Mouse (Mus musculus) limb, embryonic 11.5 days (tissue): ENCODE data around the gene Zfp853. TPM values are rescaled to one million over a fixed set of nuclear protein-coding genes. Genes with fewer than 3 reads are reported as not detected.
A peak's percentile ranks its signal among the peaks of the same experiment; 100 is the strongest.

Source experiments
- ATAC-seq: fragments of 200-750 bp; cut with Nextera tagmentation; 2 replicates; pipeline ENCODE4 v1.8.0; 2017; ENCODE audit warnings: low read depth; ENCODE audit not compliant: insufficient number of reproducible peaks, low FRiP score, low TSS enrichment
- DNase-seq: peaks from one replicate; pipeline ENCODE4 v3.0.0-alpha.2; 2015; ENCODE audit warnings: low spot score
- H3K27ac ChIP-seq: fragments of 300-500 bp; sonication (generic); replicated peaks from 2 replicates; pipeline ENCODE4 v1.5.1; 2014; ENCODE audit warnings: low read depth, mild to moderate bottlenecking, low read length
- H3K27me3 ChIP-seq: fragments of 300-500 bp; sonication (generic); 2 replicates; pipeline ENCODE4 v1.6.1; 2014; ENCODE audit warnings: mild to moderate bottlenecking, low read length, mixed read lengths; ENCODE audit not compliant: control insufficient read depth, insufficient read depth
- H3K36me3 ChIP-seq: fragments of 300-500 bp; sonication (generic); 2 replicates; pipeline ENCODE4 v1.6.1; 2014; ENCODE audit warnings: mild to moderate bottlenecking, low read length, moderate library complexity, mixed read lengths; ENCODE audit not compliant: control insufficient read depth, insufficient read depth
- H3K4me1 ChIP-seq: fragments of 300-500 bp; sonication (generic); 2 replicates; pipeline ENCODE4 v1.6.1; 2014; ENCODE audit warnings: low read length, mixed read lengths; ENCODE audit not compliant: control insufficient read depth, insufficient read depth
- H3K4me2 ChIP-seq: fragments of 300-500 bp; sonication (generic); 2 replicates; pipeline ENCODE4 v1.6.1; 2014; ENCODE audit warnings: low read depth, mild to moderate bottlenecking, moderate library complexity; ENCODE audit not compliant: severe bottlenecking
- H3K4me3 ChIP-seq: fragments of 300-500 bp; sonication (generic); 2 replicates; pipeline ENCODE4 v1.5.1; 2014; ENCODE audit warnings: low read depth, low read length
- H3K9ac ChIP-seq: fragments of 300-500 bp; sonication (generic); 2 replicates; pipeline ENCODE4 v1.6.1; 2014; ENCODE audit warnings: mild to moderate bottlenecking, low read length
- H3K9me3 ChIP-seq: fragments of 300-500 bp; sonication (generic); 2 replicates; pipeline ENCODE4 v1.6.1; 2016; ENCODE audit warnings: low read length; ENCODE audit not compliant: control insufficient read depth
- WGBS: fragments of 180-500 bp; shearing (Covaris S2); extraction: QIAGEN DNeasy Blood & Tissue Kit; methylation state at CpG from one replicate; pipeline ENCODE4 v1.1.7; 2014; 5-methylcytosine and 5-hydroxymethylcytosine counted together
- polyA plus RNA-seq: library from polyadenylated mRNA; unstranded; fragments of >200 nt; fragmentation: Nextera tagmentation; extraction: Ambion mirVana; gene quantifications from 2 replicates; pipeline ENCODE4 v1.2.1, GENCODE M21; 2014

Zfp853 gene
- polyA plus RNA-seq = 0.08 TPM in 1 of 2 replicates, not detected in the other

DNA sequence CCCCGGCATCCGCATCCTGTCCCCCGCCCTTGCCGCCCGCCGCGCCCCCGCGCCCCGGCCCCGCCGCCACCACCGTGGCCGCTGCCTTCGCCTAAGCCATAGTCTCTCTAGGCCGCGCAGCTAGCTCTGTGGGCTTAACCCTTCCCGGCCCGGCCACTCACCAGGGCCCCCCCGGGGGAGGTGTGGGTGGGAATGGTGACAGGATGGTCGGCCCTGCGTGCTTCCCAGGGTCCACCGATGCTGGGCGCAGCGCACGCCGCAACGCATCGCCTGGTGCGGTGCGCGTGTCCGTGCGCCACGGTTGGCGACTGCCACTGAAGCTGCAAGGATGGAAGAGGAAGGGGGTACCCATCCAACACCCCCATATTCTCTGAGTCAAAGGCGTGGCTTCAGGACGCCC lies at the start of gene Zfp853:
TSS of gene Zfp853 (minus strand) at position 220 of the 400 bp plus-strand sequence.
- Histone ChIP-seq H3K4me1 (peaks cover 10% of the 10 kb centered on the region), H3K9me3 (peaks cover 2% of the 10 kb centered on the region; the same call in 1 of the 2 replicates), H3K4me3 (peak within 1 kb of the TSS; percentile 44), H3K36me3 (no peaks in the 10 kb centered on the region), H3K27me3 (peaks cover 58% of the 10 kb centered on the region), H3K27ac (no peak within 1 kb of the TSS), H3K4me2 (peak within 1 kb of the TSS; percentile 92), H3K9ac (peak within 1 kb of the TSS; percentile 47)
- 6% methylated on average over 28 of the region's 38 CpGs for WGBS
- DNase-seq (peak; percentile 43), ATAC-seq (no peak)

DNA sequence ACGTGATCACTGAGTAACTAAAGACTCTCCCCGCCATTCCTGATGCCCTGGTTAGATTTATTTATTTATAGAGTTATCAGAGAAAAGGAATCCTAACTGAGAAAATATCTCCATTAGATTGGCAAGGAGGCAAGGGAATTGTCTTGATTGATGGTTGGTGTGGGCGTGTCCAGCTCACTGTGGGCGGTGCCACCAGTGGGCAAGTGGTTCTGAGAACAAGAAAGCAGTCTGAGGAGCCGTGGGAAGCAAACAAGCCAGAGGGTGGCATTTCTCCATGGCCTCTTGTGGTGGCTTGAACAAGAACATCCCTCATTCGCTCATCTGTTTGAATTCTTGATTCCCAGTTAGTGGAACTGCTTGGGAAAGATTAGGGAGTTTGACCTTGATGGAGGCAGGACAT lies 46.2 kb upstream of the Zfp853 start:
- Histone ChIP-seq H3K4me3 (no peak overlapping the region), H3K36me3 (no peaks in the 10 kb centered on the region), H3K27me3 (no peaks in the 10 kb centered on the region), H3K4me1 (no peaks in the 10 kb centered on the region), H3K9ac (no peak overlapping the region), H3K4me2 (no peak overlapping the region), H3K9me3 (no peaks in the 10 kb centered on the region), H3K27ac (no peak overlapping the region)
- ATAC-seq = no peak
- WGBS = 60% methylated on average over 6 of the region's 6 CpGs
- no peak for DNase-seq

DNA sequence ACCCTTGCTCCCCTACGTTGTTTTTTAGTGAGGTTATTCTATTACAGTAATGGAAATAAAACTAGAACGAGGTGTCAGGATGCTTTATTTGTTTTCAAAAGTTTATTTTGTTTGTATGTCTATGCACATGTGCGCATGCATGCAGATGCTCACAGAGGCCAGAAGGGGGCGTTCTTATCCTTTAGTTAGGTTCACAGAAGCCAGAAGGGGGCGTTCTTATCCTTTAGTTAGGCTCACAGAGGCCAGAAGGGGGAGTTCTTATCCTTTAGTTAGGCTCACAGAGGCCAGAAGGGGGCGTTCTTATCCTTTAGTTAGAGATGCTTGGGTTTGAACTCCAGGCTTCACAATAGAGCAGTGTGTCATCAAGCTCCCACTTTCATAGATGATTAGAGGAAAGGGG lies 43.1 kb upstream of the Zfp853 start:
- Histone ChIP-seq H3K9me3 (no peaks in the 10 kb centered on the region), H3K36me3 (no peaks in the 10 kb centered on the region), H3K4me3 (no peak overlapping the region), H3K27ac (no peak overlapping the region), H3K27me3 (no peaks in the 10 kb centered on the region), H3K4me2 (no peak overlapping the region), H3K4me1 (no peaks in the 10 kb centered on the region), H3K9ac (no peak overlapping the region)
- 63% methylated on average over 6 of the region's 6 CpGs for WGBS
- DNase-seq = no peak
- ATAC-seq = no peak

DNA sequence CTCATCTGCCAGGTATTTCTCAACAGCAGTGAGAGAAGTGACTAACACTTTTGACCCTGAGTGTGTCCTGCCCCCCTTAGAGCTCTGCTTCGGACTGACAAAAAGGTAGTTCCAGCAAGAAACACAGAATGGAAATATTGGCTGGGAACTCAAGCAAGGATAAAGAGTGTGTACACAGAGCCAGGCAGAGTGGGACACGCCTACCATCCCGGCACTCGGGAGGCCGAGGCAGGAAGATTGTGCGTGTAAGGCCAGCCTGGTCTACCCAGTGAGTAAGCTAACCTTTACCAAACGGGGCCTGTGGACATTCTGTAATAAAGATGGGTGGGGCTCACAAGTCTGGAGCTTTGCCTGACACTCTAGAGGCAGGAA lies 41.7 kb upstream of the Zfp853 start:
- H3K36me3 ChIP-seq = no peaks in the 10 kb centered on the region
- H3K4me3 ChIP-seq = no peak overlapping the region
- H3K27me3 ChIP-seq = no peaks in the 10 kb centered on the region
- 86% methylated on average over 7 of the region's 7 CpGs for WGBS
- no peak overlapping the region for H3K4me2 ChIP-seq
- DNase-seq = no peak
- H3K9me3 ChIP-seq = no peaks in the 10 kb centered on the region
- no peak for ATAC-seq
- no peaks in the 10 kb centered on the region; the same call in 1 of the 2 replicates for H3K4me1 ChIP-seq
- H3K27ac ChIP-seq = no peak overlapping the region
- no peak overlapping the region for H3K9ac ChIP-seq

DNA sequence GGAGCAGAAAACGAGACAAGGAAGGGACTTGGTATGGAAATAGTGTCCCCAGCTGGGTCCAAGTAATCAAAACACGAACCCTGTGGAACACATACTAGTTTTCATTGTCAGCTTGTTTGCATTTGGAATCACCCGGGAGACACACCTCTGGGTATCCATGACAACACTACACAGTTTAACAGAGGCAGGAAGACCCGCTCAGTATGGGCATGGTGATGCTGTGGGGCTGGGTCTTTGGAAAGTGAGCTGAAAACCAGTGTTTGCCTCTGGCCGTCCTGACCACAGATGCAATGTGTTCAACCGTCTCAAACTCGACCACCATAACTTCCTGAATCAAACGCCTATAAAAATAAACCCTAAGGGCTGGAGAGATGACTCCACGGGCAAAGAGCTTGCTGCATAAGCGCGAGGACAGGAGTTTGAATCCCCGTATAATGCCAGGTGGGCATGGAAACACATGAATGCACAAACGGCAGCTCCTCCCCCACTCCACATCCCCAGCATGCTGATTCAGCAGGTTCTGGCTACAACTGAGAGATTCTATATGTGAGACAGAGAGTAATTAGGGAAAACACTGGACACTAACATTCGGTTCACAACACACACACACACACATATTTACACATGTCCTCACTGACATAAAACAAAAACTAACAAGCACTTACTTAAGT lies 41.1 kb upstream of the Zfp853 start:
- Histone ChIP-seq H3K27me3 (no peaks in the 10 kb centered on the region), H3K4me2 (no peak overlapping the region), H3K9me3 (no peaks in the 10 kb centered on the region), H3K9ac (no peak overlapping the region), H3K36me3 (no peaks in the 10 kb centered on the region), H3K4me1 (no peaks in the 10 kb centered on the region; the same call in none of the 2 replicates), H3K4me3 (no peak overlapping the region), H3K27ac (no peak overlapping the region)
- DNase-seq (no peak), ATAC-seq (no peak)
- WGBS = 71% methylated on average over 14 of the region's 14 CpGs

DNA sequence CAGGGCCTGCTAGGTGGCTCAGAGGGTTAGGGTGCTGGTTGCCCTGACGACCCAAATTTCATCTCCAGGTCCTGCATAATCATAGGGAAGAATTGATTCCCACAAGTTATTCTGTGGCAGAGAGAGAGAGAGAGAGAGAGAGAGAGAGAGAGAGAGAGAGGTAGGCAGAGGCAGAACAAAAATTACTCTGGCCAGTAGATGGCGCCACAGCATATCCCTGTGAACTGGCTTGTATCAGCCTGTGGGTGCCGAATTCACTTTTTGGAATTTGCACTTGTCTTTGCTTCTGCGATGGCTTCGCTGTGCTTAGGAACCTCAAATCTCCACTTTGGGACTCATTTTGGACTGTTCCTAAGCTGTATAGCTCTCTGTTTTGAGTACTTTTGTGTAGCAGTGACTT lies 40.4 kb upstream of the Zfp853 start:
- Histone ChIP-seq H3K27me3 (no peaks in the 10 kb centered on the region), H3K9me3 (no peaks in the 10 kb centered on the region), H3K9ac (no peak overlapping the region), H3K27ac (no peak overlapping the region), H3K36me3 (no peaks in the 10 kb centered on the region), H3K4me1 (no peaks in the 10 kb centered on the region; the same call in none of the 2 replicates), H3K4me3 (no peak overlapping the region), H3K4me2 (no peak overlapping the region)
- WGBS = 13% methylated on average over 5 of the region's 5 CpGs
- DNase-seq (peak; percentile 86), ATAC-seq (no peak)

DNA sequence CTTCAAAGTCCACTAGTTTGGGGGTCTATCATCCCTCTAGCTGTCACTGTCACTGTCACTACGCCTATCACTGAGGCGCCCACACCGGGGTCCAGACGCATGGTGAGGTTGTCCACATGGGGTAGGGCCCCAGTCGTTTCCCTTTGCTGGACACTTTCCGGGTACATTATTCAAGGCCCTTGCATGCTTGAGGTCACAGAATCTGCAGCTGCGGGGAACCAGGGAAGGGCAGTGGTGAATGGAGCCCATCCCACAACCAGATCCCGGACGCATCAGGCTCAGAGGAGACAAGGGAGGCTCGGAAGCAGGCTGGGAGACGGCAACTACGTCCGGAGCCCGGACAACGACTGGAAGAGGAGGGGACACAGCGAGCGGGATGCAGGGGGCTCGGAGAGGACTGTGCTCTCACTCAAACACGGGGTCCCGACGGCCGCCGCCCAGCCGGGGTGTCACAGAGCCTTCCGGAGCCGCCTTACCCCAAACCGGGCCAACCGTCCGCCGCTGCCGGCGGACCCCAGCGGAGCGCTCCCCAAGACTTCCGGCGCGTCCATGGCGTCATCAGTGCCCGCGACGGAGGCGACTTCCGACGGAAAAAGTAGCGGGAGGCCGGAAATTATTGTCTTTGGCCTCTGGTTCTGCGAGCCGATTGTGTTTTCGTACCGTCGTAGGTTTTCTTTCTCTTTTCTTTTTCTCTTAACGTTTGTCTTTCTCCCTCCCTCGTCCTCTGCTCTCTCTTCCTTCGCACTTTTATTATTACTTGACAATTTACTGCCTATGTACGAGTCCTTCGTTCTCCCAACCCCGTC lies 35.5 kb upstream of the Zfp853 start, which contains the start of gene Zdhhc4:
TSS of gene Zdhhc4 (minus strand) at position 567 of the 806 bp plus-strand sequence.
- no peak within 1 kb of the TSS for H3K27ac ChIP-seq
- peaks cover 6% of the 10 kb centered on the region; the same call in 1 of the 2 replicates for H3K36me3 ChIP-seq
- no peaks in the 10 kb centered on the region for H3K9me3 ChIP-seq
- H3K4me1 ChIP-seq = peaks cover 5% of the 10 kb centered on the region
- H3K9ac ChIP-seq = peak within 1 kb of the TSS; percentile 88
- DNase-seq (peak; percentile 97), ATAC-seq (peak; percentile 40; the same call in 1 of the 2 replicates)
- H3K4me2 ChIP-seq = peak within 1 kb of the TSS; percentile 86
- H3K27me3 ChIP-seq = no peaks in the 10 kb centered on the region
- peak within 1 kb of the TSS; percentile 98 for H3K4me3 ChIP-seq
- under 1% methylated on average over 52 of the region's 57 CpGs for WGBS

DNA sequence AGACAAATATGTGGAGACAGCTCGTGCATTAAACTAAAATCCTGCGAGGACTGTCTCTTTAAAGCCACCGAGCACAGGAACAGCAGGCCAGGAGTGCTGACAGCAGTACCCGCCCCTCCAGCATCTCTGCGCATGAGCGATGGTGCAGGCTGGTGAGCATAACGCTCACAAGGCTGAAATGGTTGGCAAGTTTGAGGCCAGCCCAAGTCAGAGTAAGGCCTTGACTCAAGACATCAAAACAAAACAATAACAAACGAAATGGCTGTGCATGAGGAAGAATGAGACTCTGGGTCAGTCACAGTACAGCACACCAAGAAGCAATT lies 23.8 kb upstream of the Zfp853 start:
- Histone ChIP-seq H3K4me3 (no peak overlapping the region), H3K9ac (no peak overlapping the region), H3K27ac (no peak overlapping the region), H3K36me3 (peaks cover 6% of the 10 kb centered on the region; the same call in 1 of the 2 replicates), H3K9me3 (no peaks in the 10 kb centered on the region), H3K27me3 (no peaks in the 10 kb centered on the region), H3K4me1 (peaks cover 9% of the 10 kb centered on the region; the same call in 1 of the 2 replicates), H3K4me2 (no peak overlapping the region; the same call in 1 of the 2 replicates)
- 90% methylated on average over 8 of the region's 8 CpGs for WGBS
- DNase-seq (no peak), ATAC-seq (no peak)
